Mouse (Mus musculus) liver, embryonic 14.5 days (tissue): ENCODE data around the gene Gpr19. TPM values are rescaled to one million over a fixed set of nuclear protein-coding genes. Genes with fewer than 3 reads are reported as not detected.

Source experiments
- ATAC-seq: fragments of 200-750 bp; cut with Nextera tagmentation; 2 replicates; pipeline ENCODE4 v1.8.0; 2017; ENCODE audit warnings: moderate number of reproducible peaks, mild to moderate bottlenecking, moderate library complexity; ENCODE audit not compliant: insufficient read depth
- DNase-seq, 3 experiments: peaks; one replicate each; pipeline ENCODE4 v3.0.0-alpha.2; 2012 to 2013; ENCODE audit warnings: low read depth in 3 of 3, low spot score in 3 of 3
- H3K27ac ChIP-seq: fragments of 300-500 bp; sonication (generic); 2 replicates; pipeline ENCODE4 v1.5.1; 2014; ENCODE audit warnings: moderate library complexity, mild to moderate bottlenecking, control low read depth, inconsistent platforms
- H3K27me3 ChIP-seq: fragments of 300-500 bp; sonication (generic); 2 replicates; pipeline ENCODE4 v1.6.1; 2014; ENCODE audit warnings: mild to moderate bottlenecking, low read length, moderate library complexity; ENCODE audit not compliant: control insufficient read depth, insufficient read depth
- H3K36me3 ChIP-seq: fragments of 300-500 bp; sonication (generic); replicated peaks from 2 replicates; pipeline ENCODE4 v1.6.1; 2014; ENCODE audit warnings: low read depth; ENCODE audit not compliant: control insufficient read depth, insufficient read depth
- H3K4me1 ChIP-seq, 2 experiments: fragments of 200-500 bp in 1 of 2; fragments of 300-500 bp in 1 of 2; sonication (generic) in 1 of 2; replicated peaks; 2 replicates each; pipeline ENCODE4 v1.6.1; 2012 to 2014; ENCODE audit warnings: antibody characterized with exemption in 1 of 2, inconsistent platforms in 1 of 2, low read length in 1 of 2; ENCODE audit not compliant: control insufficient read depth in 2 of 2, insufficient read depth in 2 of 2
- H3K4me2 ChIP-seq: fragments of 300-500 bp; sonication (generic); 2 replicates; pipeline ENCODE4 v1.6.1; 2014; ENCODE audit warnings: low read depth, mild to moderate bottlenecking, control low read depth, moderate library complexity
- H3K4me3 ChIP-seq, 2 experiments: fragments of 200-500 bp in 1 of 2; fragments of 300-500 bp in 1 of 2; sonication (generic) in 1 of 2; 2 replicates each; pipeline ENCODE4 v1.5.1; 2012 to 2014; ENCODE audit warnings: low read depth in 2 of 2, low read length in 2 of 2, mild to moderate bottlenecking in 2 of 2, control low read depth in 1 of 2, inconsistent platforms in 1 of 2, moderate library complexity in 1 of 2; ENCODE audit not compliant: insufficient read depth in 1 of 2
- H3K9ac ChIP-seq: fragments of 300-500 bp; sonication (generic); replicated peaks from 2 replicates; pipeline ENCODE4 v1.6.1; 2014; ENCODE audit warnings: mild to moderate bottlenecking, control low read depth, moderate library complexity
- H3K9me3 ChIP-seq: fragments of 300-500 bp; sonication (generic); 2 replicates; pipeline ENCODE4 v1.6.1; 2016; ENCODE audit warnings: low read length, mixed read lengths; ENCODE audit not compliant: control insufficient read depth
- CTCF ChIP-seq: IDR thresholded peaks from 2 replicates; pipeline ENCODE4 v1.5.1; 2016; ENCODE audit warnings: antibody characterized with exemption, low read depth, control low read depth
- EP300 ChIP-seq: IDR thresholded peaks from 2 replicates; pipeline ENCODE4 v1.6.1; 2016; ENCODE audit warnings: antibody characterized with exemption, low read depth
- WGBS: fragments of 180-500 bp; shearing (Covaris S2); extraction: QIAGEN DNeasy Blood & Tissue Kit; methylation state at CpG from one replicate; pipeline ENCODE4 v1.1.7; 2014; ENCODE audit not compliant: insufficient replicate concordance; 5-methylcytosine and 5-hydroxymethylcytosine counted together
- polyA plus RNA-seq, 2 experiments: library from polyadenylated mRNA; depleted of rRNA in 1 of 2; stranded (reverse) in 1 of 2; unstranded in 1 of 2; fragments of >200 nt; fragmentation: Nextera tagmentation in 1 of 2; extraction: Ambion mirVana in 1 of 2; gene quantifications; 2 replicates each; pipeline versions ENCODE4 v1.2.1 to v1.2.3; 2012 to 2014

Gpr19 gene
- polyA plus RNA-seq, 2 experiments: 4.4 TPM

DNA sequence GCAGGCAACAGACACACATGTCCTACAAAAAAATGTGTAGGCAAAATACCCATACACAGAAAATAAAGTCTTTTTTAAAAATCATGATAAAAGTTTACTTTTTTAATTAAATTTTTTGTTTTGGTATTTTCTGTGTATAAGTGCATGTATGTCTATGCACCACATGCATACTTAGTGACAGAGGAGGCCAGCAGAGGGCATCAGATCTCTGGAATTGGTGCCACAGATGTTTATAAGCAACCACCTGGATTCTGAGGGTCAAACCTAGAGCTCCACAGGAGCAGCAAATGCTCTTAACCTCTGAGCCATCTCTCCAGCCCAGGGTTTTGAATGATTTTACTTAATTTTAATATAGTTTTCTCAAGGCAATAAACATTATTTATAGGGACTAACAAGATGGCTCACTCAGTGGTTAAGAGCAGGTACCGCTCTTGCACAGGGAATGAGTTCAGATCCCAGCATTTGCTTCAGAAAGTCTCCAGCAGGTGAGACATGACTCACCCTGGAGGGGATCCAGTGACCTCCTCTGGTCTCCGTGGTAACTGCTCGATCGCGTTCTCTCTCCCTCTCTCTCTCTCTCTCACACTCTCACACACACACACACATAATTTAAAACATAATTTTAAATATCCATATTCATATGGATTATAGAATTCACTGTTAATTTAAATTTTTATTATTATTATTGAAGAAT is 50.0 kb downstream of the Gpr19 start:
- H3K27me3 ChIP-seq: no peaks in the 10 kb centered on the region
- no peaks in the 10 kb centered on the region for H3K9me3 ChIP-seq
- peaks cover 4% of the 10 kb centered on the region; the same call in 1 of the 2 replicates for H3K36me3 ChIP-seq
- WGBS: 85% methylated on average over 5 of the region's 5 CpGs
- ATAC-seq: no peak
- no peak for DNase-seq
- H3K4me3 ChIP-seq: no peak overlapping the region
- no peak for TF ChIP-seq EP300
- peak; percentile 46; the same call in 1 of the 2 replicates for TF ChIP-seq CTCF
- H3K4me1 ChIP-seq: peaks cover 0 to 2% of the 10 kb centered on the region in 2 experiments; a peak in 1 of 4 replicates
- H3K27ac ChIP-seq: no peak overlapping the region
- H3K9ac ChIP-seq: no peak overlapping the region
- H3K4me2 ChIP-seq: no peak overlapping the region

DNA sequence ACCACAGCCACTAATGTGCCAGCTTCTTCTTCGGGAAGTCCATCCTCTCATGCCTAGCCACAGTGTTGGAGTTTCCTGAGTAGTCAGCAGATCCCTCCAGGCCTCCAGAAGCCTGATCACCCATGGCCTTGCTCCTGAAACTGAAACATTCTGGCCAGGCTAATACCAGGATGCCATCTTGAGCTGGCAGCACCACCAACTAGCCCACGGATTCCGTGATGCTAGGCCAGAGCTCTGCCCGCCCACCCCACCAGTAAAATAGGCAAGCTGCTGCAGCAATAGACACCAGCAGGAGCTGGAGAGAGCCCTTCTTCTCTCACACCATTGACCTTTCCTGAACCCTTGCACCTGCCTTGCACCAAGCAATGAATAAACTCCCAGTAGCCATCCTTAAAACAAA is 50.8 kb downstream of the Gpr19 start:
- no peak for ATAC-seq
- Histone ChIP-seq H3K9ac (no peak overlapping the region), H3K36me3 (peaks cover 4% of the 10 kb centered on the region; the same call in 1 of the 2 replicates), H3K4me1 (peaks cover 0 to 2% of the 10 kb centered on the region in 2 experiments; a peak in 1 of 4 replicates), H3K4me2 (no peak overlapping the region), H3K9me3 (no peaks in the 10 kb centered on the region), H3K4me3 (no peak overlapping the region), H3K27ac (no peak overlapping the region), H3K27me3 (no peaks in the 10 kb centered on the region)
- 79% methylated on average over 4 of the region's 4 CpGs for WGBS
- DNase-seq: no peak
- no peak for TF ChIP-seq EP300
- TF ChIP-seq CTCF: no peak

DNA sequence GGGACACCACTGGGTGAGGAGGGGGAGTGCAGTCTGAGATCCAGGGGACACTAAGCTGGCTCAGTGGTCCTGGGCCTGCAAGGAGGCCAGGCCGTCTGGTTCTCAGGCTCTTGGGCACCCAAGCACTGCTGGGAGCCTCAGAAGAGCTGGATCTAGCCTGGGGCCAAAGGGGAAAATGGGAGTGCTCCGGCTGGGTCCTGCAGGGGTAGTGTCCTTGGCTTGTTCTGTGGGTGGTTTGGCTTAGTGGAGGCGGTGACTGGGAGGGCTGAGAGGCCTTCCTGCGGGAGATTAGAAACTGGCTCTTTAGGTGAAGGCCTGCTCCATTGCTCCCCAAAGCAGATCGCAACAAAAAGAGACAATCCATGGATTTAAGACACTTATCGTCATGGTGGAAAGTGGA is 52.1 kb downstream of the Gpr19 start:
- DNase-seq (no peak), ATAC-seq (no peak)
- Histone ChIP-seq H3K27ac (no peak overlapping the region), H3K9ac (no peak overlapping the region), H3K4me2 (no peak overlapping the region), H3K9me3 (no peaks in the 10 kb centered on the region), H3K36me3 (peaks cover 4% of the 10 kb centered on the region; the same call in 1 of the 2 replicates), H3K27me3 (no peaks in the 10 kb centered on the region), H3K4me1 (peaks cover 0 to 2% of the 10 kb centered on the region in 2 experiments; a peak in 1 of 4 replicates), H3K4me3 (no peak overlapping the region)
- TF ChIP-seq EP300 (no peak), CTCF (no peak)
- WGBS: 78% methylated on average over 6 of the region's 6 CpGs

DNA sequence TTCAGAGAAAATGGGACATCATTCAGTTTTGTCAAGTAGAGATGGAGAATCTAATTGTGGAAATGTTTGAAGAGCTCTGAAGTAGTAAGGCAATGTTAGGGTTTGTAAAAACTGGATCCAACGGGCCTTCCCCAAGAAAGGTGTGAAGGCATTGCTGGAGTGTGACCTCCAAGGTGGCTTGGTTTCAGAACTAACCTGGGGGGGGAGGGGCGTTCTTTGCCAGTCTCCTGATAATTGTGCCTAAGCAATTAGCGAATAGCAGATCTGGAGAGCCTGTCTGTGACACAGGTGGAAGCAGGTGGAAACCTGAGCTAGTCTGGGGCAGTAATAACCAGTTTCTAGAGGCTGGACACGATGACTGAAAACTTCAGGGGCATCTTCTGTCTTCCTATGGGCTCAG is 52.7 kb downstream of the Gpr19 start:
- TF ChIP-seq EP300: no peak
- no peak for TF ChIP-seq CTCF
- no peak overlapping the region for H3K4me3 ChIP-seq
- H3K4me1 ChIP-seq: peaks cover 0 to 2% of the 10 kb centered on the region in 2 experiments; a peak in 1 of 4 replicates
- no peaks in the 10 kb centered on the region for H3K9me3 ChIP-seq
- 66% methylated on average over 4 of the region's 4 CpGs for WGBS
- no peak overlapping the region for H3K27ac ChIP-seq
- ATAC-seq (no peak), DNase-seq (no peak)
- H3K27me3 ChIP-seq: no peaks in the 10 kb centered on the region
- peaks cover 4% of the 10 kb centered on the region; the same call in 1 of the 2 replicates for H3K36me3 ChIP-seq
- H3K9ac ChIP-seq: no peak overlapping the region
- H3K4me2 ChIP-seq: no peak overlapping the region

DNA sequence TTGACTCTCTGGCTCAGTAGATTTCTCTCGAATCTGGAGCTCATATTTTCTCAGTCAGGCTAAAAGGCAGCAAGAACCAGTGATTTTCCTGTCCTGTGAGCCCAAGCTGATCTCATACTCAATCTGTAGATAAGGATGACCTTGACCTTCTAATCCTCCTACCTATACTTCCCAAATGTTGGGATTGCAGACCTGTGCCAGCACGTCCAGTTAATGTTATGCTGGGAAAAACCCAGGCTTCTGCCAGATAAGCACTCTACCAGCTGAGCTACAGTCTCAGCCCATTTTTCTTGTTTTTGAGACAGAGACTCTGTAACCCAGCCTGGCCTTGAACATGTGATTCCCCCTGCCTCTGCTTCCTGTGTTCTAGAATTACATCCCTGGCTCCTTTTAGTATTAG is 58.0 kb downstream of the Gpr19 start:
- no peaks in the 10 kb centered on the region for H3K36me3 ChIP-seq
- no peaks in the 10 kb centered on the region for H3K27me3 ChIP-seq
- H3K4me2 ChIP-seq: no peak overlapping the region
- no peak overlapping the region for H3K27ac ChIP-seq
- H3K4me3 ChIP-seq: no peak overlapping the region
- H3K4me1 ChIP-seq: peaks cover 0 to 5% of the 10 kb centered on the region in 2 experiments; a peak in 3 of 4 replicates
- 56% methylated on average over 2 of the region's 2 CpGs for WGBS
- ATAC-seq: no peak
- no peak for DNase-seq
- H3K9me3 ChIP-seq: no peaks in the 10 kb centered on the region
- TF ChIP-seq EP300 (no peak), CTCF (no peak)
- H3K9ac ChIP-seq: no peak overlapping the region
